Mouse (Mus musculus): ENCODE results near the gene Ube2t. TPM values are rescaled to one million over a fixed set of nuclear protein-coding genes. Genes with fewer than 3 reads are reported as not detected.

The Ube2t gene
- total and polyA plus RNA-seq, 2 experiments from 2014 or later: 3.1 to 5.3 TPM

DNA sequence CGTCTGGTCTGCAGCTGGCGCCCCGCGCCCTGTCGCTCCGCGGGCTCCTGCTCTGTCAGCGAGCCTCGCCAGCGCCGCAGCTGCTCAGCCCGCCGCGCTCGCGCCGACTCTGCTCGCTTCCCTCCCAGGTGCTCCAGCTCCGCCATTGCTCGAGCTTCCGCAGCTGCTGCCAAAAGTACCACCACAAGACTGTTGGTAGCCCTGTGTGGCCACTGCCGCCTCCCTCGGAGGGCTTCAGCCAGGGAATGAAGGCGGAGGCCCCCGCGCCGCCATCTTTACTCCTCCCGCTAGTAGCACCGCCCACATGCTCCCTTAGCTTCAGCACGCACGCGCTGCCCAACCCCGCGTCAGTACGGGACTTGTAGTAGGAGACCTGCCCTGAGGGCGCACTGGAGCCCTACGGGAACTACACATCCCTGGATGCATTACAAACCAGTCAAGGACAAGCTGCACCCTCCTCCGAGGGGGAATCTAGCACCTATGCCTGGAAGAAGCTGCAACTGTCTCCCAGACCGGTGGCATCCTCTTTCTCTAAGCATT lies 6.7 kb upstream of the Ube2t start, which contains the start of gene Ppp1r12b:
TSS of gene Ppp1r12b (minus strand) at position 306 of the 540 bp plus-strand sequence.
- Histone ChIP-seq H3K27me3 (ENCODE audit: insufficient read depth, low read length) (no peaks in the 10 kb centered on the region), H3K4me1 (ENCODE audit: insufficient read depth, low read length) (0 out of 2 replicates have a peak, but pooled peaks cover 4% of the 10 kb centered on the region), H3K9ac (replicated peaks; ENCODE audit: low read length, poor library complexity, severe bottlenecking) (peak within 1 kb of the TSS; percentile 73), H3K9me3 (ENCODE audit: low read length) (no peaks in the 10 kb centered on the region), H3K4me3 (ENCODE audit: low read depth, low read length) (peak within 1 kb of the TSS; percentile 85), H3K4me2 (ENCODE audit: low read depth, low read length, poor library complexity, severe bottlenecking) (peak within 1 kb of the TSS; percentile 71), H3K36me3 (ENCODE audit: insufficient read depth, low read length) (no peaks in the 10 kb centered on the region), H3K27ac (ENCODE audit: low read depth, low read length) (peak within 1 kb of the TSS; percentile 84)
- under 1% methylated on average over 39 of the region's 39 CpGs for WGBS
- ATAC-seq (ENCODE audit: low FRiP score): peak; percentile 99
- TF ChIP-seq CTCF (IDR thresholded peaks at IDR 0.05): peak; percentile 58
- peak; percentile 100 for DNase-seq (ENCODE audit: low spot score)

DNA sequence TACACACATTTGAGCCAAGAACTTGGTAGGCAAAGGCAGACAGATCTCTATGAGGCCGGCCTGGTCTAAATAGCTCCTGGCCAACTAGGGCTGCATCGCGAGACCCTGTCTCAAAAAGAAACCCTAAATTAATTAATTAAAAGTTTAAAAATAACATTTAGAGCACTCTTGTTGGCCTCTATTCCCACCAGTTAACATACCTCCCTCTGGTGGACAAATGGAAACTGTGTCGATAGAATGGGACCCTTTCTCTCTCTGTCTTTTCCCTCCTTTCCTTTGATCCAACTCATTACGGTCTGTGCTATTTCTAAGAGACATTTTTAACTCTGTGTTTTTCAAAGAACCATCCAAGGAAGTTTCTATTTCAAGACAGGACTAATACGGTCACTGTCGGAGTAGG lies 1.7 kb upstream of the Ube2t start:
- no peak for ATAC-seq (ENCODE audit: low FRiP score)
- no peak overlapping the region for H3K4me2 ChIP-seq (ENCODE audit: low read depth, low read length, poor library complexity, severe bottlenecking)
- H3K27me3 ChIP-seq (ENCODE audit: insufficient read depth, low read length): no peaks in the 10 kb centered on the region
- no peaks in the 10 kb centered on the region for H3K36me3 ChIP-seq (ENCODE audit: insufficient read depth, low read length)
- peak; percentile 5 for DNase-seq (ENCODE audit: low spot score)
- no peak overlapping the region for H3K4me3 ChIP-seq (ENCODE audit: low read depth, low read length)
- WGBS: 65% methylated on average over 7 of the region's 7 CpGs
- H3K4me1 ChIP-seq (ENCODE audit: insufficient read depth, low read length): no peaks in the 10 kb centered on the region
- H3K27ac ChIP-seq (ENCODE audit: low read depth, low read length): no peak overlapping the region
- no peak overlapping the region for H3K9ac ChIP-seq (replicated peaks; ENCODE audit: low read length, poor library complexity, severe bottlenecking)
- TF ChIP-seq CTCF (IDR thresholded peaks at IDR 0.05): peak; percentile 64
- H3K9me3 ChIP-seq (ENCODE audit: low read length): no peaks in the 10 kb centered on the region

GRCm38 (mm10) chr1:134962821-134963220 lies 456 bp downstream of the Ube2t start:
- WGBS: 5% methylated on average over 11 of the region's 11 CpGs
- peak overlapping the region; percentile 65 for H3K4me3 ChIP-seq (ENCODE audit: low read depth, low read length)
- H3K9me3 ChIP-seq (ENCODE audit: low read length): no peaks in the 10 kb centered on the region
- DNase-seq (ENCODE audit: low spot score) (peak; percentile 37), ATAC-seq (ENCODE audit: low FRiP score) (peak; percentile 68; the same call in 1 of the 2 replicates)
- no peaks in the 10 kb centered on the region for H3K27me3 ChIP-seq (ENCODE audit: insufficient read depth, low read length)
- peak overlapping the region; percentile 68 for H3K4me2 ChIP-seq (ENCODE audit: low read depth, low read length, poor library complexity, severe bottlenecking)
- TF ChIP-seq CTCF (IDR thresholded peaks at IDR 0.05): peak; percentile 48
- H3K4me1 ChIP-seq (ENCODE audit: insufficient read depth, low read length): no peaks in the 10 kb centered on the region
- no peak overlapping the region for H3K27ac ChIP-seq (ENCODE audit: low read depth, low read length)
- H3K9ac ChIP-seq (replicated peaks; ENCODE audit: low read length, poor library complexity, severe bottlenecking): peak overlapping the region; percentile 44
- no peaks in the 10 kb centered on the region for H3K36me3 ChIP-seq (ENCODE audit: insufficient read depth, low read length)

DNA sequence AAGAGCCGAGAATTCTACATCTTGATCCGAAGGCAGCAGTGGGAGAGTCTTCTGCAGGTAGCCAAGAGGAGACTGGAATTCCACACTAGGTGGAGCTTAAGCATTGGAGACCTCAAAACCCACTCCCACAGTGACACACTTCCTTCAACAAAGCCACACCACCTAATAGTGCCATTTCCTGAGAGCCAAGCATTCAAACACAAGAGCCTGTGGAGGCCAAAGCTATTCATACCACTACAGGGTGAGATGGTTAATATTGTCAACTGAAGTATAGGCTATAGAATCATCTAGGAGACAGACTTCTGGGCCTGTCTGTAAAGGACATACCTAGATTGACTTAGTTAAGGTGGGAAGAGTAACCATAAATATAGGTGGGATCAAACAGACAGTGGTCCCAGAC lies 3.1 kb downstream of the Ube2t start:
- no peaks in the 10 kb centered on the region for H3K27me3 ChIP-seq (ENCODE audit: insufficient read depth, low read length)
- no peaks in the 10 kb centered on the region for H3K4me1 ChIP-seq (ENCODE audit: insufficient read depth, low read length)
- H3K9ac ChIP-seq (replicated peaks; ENCODE audit: low read length, poor library complexity, severe bottlenecking): no peak overlapping the region
- ATAC-seq (ENCODE audit: low FRiP score) (no peak), DNase-seq (ENCODE audit: low spot score) (no peak)
- H3K9me3 ChIP-seq (ENCODE audit: low read length): no peaks in the 10 kb centered on the region
- 92% methylated on average over 2 of the region's 2 CpGs for WGBS
- no peak for TF ChIP-seq CTCF (IDR thresholded peaks at IDR 0.05)
- no peaks in the 10 kb centered on the region for H3K36me3 ChIP-seq (ENCODE audit: insufficient read depth, low read length)
- H3K4me3 ChIP-seq (ENCODE audit: low read depth, low read length): no peak overlapping the region
- no peak overlapping the region for H3K27ac ChIP-seq (ENCODE audit: low read depth, low read length)
- H3K4me2 ChIP-seq (ENCODE audit: low read depth, low read length, poor library complexity, severe bottlenecking): no peak overlapping the region

GRCm38 (mm10) chr1:134972920-134973319 lies 10.6 kb downstream of the Ube2t start:
- Histone ChIP-seq H3K4me3 (ENCODE audit: low read depth, low read length) (no peak overlapping the region), H3K9ac (replicated peaks; ENCODE audit: low read length, poor library complexity, severe bottlenecking) (no peak overlapping the region), H3K4me2 (ENCODE audit: low read depth, low read length, poor library complexity, severe bottlenecking) (no peak overlapping the region), H3K27me3 (ENCODE audit: insufficient read depth, low read length) (no peaks in the 10 kb centered on the region), H3K36me3 (ENCODE audit: insufficient read depth, low read length) (no peaks in the 10 kb centered on the region), H3K4me1 (ENCODE audit: insufficient read depth, low read length) (no peaks in the 10 kb centered on the region), H3K27ac (ENCODE audit: low read depth, low read length) (no peak overlapping the region), H3K9me3 (ENCODE audit: low read length) (no peaks in the 10 kb centered on the region)
- WGBS: 68% methylated on average over 1 of the region's 1 CpGs
- peak; percentile 76 for TF ChIP-seq CTCF (IDR thresholded peaks at IDR 0.05)
- DNase-seq (ENCODE audit: low spot score) (peak; percentile 62), ATAC-seq (ENCODE audit: low FRiP score) (no peak)

DNA sequence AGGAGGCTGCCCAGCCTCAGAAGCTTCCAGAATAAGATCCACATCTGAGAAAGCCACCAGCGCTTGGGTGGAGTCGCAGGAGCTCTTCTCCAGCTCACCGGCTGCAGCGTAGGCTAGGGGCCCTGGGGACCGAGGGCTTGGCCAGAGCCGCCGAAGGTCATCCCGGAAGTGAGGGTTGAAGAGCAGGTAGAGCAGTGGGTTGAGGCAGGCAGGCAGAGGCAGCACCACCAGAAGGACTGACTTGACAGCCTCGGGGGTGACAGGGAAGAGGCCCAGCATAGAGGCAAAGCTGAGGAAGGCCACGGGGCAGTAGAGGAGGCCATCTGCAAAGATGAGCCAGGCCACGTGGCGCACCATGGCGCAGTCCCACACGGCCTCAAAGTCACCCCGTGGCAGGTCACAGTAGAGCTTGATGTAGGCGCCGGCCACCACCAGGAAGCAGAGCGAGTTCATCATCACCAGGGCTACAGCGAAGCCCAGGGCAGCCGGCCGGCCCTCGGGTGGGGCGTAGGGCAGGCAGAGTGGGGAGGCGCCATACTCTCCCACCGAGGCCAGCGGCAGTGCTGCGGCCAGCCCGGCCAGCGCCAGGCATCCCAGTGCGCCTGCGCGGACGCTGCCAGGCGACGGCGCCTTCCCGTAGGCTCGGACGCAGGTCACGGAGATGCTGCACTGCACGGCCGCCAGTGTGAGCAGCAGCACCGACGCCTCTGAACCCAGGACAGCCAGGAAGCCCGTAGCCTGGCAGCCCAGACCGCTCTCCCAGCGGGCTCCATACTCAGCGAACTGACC lies 25.0 kb downstream of the Ube2t start:
- Histone ChIP-seq H3K4me3 (ENCODE audit: low read depth, low read length) (peak overlapping the region; percentile 37), H3K36me3 (ENCODE audit: insufficient read depth, low read length) (no peaks in the 10 kb centered on the region), H3K9me3 (ENCODE audit: low read length) (no peaks in the 10 kb centered on the region), H3K27ac (ENCODE audit: low read depth, low read length) (no peak overlapping the region), H3K27me3 (ENCODE audit: insufficient read depth, low read length) (no peaks in the 10 kb centered on the region), H3K9ac (replicated peaks; ENCODE audit: low read length, poor library complexity, severe bottlenecking) (peak overlapping the region; percentile 48), H3K4me2 (ENCODE audit: low read depth, low read length, poor library complexity, severe bottlenecking) (peak overlapping the region; percentile 83), H3K4me1 (ENCODE audit: insufficient read depth, low read length) (no peaks in the 10 kb centered on the region)
- 32% methylated on average over 48 of the region's 48 CpGs for WGBS
- peak; percentile 73 for ATAC-seq (ENCODE audit: low FRiP score)
- DNase-seq (ENCODE audit: low spot score): peak; percentile 70
- no peak for TF ChIP-seq CTCF (IDR thresholded peaks at IDR 0.05)
